Mouse (Mus musculus) T-helper 17 cell (primary cell): Measurements from ENCODE around the gene Dnah17.

Source experiments
- in situ Hi-C, 2 experiments: fragments of 300-600 bp; cut with MboI, MseI; formaldehyde crosslinking; loops; 1 replicate in 1 of 2; 2 replicates in 1 of 2; pipeline ENCODE4 v1.15.1; 2025; ENCODE audit warnings: high pct_unique_total_duplicates in 2 of 2

Dnah17 gene

DNA sequence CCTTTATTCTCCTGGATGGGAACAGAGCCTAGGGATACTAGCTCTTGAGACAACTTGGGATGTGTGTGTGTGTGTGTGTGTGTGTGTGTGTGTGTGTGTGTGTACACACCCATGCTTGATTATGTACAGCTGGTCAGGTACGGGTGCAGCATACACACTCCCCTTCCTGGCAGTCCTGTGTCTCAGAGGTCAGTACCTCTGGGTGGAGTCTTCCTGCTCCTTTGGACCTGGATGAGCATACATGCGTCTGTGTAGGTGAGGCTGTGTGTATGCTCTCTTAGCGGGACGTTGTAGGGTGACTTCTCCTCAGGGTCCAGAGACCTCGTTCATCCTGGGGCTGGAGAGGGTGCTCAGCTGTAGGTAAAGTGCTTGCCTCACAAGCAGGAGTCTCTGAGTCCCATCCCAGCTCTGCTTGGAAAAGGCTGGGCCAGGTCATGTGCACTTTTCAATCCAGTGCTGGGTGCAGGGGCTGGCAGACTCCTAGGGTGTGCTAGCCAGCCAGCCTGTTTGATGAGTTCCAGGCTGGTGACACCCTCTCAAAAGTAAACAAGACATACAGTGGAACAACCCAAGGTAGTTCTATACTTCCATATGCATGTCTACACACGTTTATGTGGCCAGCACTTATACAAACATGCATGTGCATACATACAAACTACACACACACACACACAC is 131.0 kb downstream of the Dnah17 start:
- in situ Hi-C loops: loop anchor here in 1 of 2 experiments (5.0 kb wide), 1 partner anchor 248 kb away; the partner anchor contains the start of gene Cyth1

DNA sequence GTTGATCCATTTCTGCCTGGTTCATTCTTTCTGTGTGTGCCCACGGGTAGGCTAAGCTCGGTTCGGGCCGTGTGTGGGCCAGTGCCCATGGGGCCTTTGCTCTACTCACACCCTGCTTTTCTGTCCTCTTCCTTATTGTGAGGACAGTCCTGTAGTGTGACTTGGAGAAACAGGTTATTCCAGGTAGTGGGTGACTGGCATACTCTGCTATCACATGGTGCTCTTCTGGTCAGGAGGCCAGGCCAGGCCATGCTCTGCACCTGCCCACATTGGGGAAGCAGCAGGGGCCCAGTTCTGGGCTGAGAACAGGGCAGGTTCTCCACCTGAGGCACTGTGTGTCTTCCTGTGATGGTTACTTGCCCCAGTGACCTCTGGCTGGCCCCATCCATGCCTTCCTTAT is 132.1 kb downstream of the Dnah17 start:
- in situ Hi-C loops: loop anchor here in 1 of 2 experiments (5.0 kb wide), 1 partner anchor 249 kb away; the partner anchor contains the start of gene Cyth1

DNA sequence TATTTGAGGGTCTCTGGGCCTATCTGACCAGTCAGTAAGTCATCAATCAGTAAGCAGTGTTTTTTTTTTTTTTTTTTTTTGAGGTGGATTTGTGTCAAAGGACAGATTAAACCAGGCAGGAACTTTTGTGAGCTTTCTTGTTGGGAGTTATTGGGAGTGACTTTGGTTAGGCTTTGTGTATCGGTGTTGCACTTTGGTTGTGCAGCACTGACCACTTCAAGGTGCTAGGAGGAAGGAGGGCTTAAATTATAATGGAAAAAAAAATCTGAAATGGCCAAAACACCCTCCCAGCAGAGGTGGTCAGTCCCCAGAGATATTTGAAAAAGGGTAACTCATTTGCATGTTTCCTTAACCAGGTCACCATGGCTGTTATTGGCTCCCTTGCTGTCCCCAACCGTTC is 133.3 kb downstream of the Dnah17 start:
- in situ Hi-C loops: loop anchor here in 1 of 2 experiments (5.0 kb wide), 1 partner anchor 250 kb away; the partner anchor contains the start of gene Cyth1

DNA sequence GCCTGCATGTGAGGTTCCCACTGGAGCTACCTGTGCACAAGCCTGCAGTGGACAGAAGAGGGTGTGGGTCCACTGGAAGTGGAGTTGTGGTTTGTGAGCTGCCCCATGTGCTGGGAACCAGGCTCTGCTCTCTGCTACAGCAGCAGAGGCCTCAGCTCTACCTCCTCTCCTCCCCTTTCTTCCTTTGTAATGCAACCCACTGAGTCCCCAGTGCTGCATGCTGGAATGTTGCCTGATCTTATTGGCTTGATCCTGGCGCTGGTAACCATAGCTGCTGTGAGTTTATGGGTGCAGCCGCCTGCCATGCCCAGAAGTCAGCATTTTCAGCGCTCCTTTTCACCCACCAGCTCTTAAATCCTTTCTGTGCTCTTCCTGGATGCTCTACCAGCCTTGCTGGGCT is 134.4 kb downstream of the Dnah17 start:
- in situ Hi-C loops: loop anchor here in 1 of 2 experiments (5.0 kb wide), 1 partner anchor 251 kb away; the partner anchor contains the start of gene Cyth1

DNA sequence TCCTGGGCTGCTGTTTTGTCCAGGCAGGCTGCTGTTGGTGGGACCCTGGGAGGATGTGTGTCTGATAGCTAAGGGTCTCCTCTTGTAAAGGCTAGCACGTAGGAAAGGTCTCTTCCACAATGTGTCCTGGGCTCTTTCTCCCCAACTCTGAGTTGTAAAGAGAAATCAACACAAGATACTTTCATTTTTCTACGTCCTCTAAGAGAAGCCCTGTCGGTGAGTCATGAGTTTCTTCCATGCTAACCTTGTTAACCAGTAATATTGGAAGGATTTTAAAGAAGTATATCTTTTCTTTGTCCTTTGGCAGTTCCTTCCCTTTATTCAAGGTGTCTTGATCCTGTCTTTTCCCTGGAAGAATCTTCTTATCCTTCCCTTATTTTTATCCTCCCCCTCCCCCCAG is 134.8 kb downstream of the Dnah17 start:
- in situ Hi-C loops: loop anchor here in 1 of 2 experiments (5.0 kb wide), 1 partner anchor 252 kb away; the partner anchor contains the start of gene Cyth1

DNA sequence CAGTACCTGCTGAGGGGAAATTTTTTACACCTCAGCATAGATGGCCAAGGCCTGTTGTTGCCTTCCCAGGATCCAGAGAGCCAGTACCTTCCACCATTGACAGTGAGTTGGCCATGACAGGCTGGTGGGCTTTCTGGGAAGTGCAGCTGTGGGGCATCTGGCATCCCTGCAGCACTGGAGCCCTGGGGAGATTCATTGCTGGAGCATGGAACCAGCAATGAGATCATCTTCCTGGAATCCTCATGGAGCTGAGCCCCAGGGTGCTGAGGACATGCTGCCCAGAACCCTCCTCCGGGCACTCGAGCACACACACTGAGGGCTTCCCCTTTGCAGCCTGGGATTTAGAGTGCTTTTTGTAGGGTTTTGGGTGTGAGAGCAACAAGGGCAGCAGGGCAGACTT is 135.2 kb downstream of the Dnah17 start:
- in situ Hi-C loops: loop anchor here in 1 of 2 experiments (5.0 kb wide), 1 partner anchor 252 kb away; the partner anchor contains the start of gene Cyth1

DNA sequence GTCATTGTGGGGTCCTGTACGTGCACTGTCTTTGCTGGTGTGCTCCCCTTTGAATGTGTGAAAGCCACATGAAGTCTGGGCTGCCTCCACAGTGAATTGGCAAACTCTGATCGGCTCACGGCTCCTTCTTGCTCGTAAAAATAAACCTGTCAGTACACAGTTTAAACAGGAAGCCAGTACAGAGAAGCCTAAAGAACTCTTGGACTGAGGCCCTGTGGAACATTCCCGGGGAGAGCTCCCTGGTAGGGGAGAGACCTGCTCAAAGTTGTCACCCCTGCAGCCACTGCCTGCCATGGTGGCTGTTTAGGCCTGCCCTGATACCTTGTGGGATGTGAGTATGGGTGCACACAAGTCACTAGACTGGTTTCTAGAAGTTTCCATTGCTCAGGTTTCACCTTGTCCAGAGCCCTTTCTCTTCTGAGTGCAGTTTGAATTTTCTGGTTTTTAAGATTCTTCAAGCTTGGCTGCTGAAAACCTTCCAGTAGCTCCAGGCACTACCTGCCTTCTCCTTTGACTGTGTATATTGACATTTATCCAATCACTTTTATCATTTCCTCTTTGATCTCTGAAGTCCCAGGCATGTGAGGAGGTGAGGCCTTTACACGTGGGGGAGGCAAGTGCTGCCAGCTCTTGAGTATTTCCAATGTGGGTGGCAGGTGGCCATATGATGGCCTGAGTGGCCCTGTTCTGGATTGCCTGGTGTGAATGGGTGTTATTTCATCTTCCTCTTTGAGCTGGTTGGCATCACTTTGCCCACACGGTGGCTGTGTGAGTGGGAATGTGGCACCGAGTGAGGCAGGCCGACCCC is 136.0 kb downstream of the Dnah17 start:
- in situ Hi-C loops: loop anchor here in 1 of 2 experiments (5.0 kb wide), 1 partner anchor 253 kb away; the partner anchor contains the start of gene Cyth1

DNA sequence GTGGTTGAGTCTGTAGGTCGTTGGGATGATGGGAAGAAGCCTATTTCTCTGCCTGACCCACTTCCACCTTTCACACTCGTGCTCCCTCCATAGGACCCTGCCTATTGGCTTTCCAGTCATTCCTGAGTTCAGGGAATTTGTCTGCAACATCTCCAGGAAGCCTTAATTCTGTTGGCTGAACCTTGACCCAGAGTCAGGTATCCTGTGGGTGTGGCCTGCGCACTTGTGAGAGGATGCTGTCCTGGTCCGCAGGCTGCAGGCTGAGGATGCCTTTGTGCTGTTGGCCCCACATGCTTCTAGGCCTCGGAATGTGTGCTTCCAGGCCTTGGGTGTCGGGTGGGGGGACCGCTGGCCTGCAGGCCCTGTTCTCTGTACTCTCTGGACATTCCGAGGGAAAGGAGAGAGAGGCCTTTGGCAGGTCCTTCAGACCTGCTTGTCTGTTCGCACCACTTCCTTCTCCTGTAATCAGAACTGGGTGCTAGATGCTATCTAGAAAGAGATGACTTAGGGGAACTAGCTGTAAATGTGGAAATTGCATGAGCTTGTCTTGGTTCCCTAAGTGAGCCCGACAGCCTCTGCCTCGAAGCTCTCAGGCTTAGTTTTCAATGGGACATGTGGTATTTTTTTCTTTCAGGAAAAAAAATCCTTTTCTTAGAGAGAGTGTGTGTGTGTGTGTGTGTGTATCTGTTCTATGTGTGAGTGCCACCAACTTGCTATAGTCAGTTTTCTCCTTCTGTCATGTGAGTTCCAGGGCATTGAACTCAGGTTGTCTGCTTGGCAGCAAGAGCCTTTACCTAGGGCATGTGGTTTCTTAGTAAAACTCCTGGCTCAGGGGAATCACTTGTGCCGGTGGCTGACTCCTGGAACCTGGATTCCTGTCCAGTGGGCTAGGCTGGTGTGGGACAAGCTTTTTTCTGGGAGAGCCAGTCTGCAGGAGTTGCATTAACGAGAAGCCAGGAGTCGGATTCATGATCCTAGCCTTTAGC is 137.0 kb downstream of the Dnah17 start:
- in situ Hi-C loops: no loop called here

DNA sequence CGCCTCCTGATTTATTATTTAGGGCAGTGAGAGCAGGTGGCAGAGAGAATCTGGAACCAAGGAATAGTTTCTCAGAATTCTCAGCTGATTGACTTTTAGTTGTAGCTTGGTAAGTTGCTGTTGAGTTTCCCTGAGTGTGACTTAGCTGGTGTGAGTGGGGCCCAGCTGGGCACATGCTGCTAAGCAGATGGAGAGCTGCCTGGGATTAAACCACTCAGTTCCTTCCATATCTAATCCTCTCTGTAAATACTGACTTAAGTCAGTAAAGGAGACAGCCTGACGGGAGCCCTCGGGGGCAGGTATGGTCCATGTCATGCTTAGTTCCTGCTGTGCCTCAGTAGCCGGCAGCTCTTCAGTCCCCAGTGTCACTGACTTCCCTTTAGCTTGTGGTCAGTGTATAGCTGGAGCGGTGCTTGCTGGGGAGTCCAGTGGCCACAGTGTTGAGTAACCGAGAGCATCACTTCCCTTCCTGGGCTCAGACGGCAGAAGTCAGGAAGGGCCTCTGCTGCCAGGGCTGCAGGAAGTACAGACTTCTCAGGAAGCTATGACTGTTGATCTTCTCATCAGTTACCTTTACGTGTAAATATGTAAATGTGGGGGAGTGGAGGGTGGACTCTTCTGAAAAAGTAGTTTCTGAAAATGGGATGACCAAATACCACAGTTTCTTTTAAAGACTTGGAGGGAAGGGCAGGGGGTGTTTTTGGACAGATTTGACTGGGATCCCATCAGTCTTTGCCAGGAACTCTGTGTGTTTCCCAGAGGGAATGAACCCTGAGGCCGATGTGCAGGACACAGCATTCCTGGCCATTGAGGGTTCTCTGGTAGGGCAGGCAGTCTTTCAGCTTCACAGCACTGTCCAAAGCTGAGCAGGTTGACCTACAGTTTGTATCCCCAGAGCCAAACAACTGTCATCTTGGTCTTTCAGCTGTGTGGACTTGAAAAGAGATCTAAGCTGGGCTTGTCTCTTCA is 138.6 kb downstream of the Dnah17 start:
- in situ Hi-C loops: no loop called here

DNA sequence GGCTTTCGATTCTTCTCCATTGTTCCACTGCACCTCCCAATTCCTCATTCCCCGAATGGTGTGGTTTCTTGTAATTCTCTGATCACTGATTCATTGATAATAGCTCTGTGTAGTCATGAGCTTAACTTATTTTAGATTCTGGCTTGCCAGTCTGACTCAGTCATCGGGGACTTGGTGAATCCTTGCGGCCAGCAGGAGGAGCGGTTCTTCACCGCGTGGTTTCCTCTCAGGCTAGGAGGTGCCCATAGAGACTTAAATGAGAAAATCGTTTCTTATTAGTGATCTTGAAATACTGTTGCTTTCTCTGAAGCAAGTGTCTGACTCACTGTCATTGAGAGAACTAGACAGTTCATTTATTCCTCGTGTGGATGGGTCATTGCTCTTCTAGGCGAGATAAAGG is 140.5 kb downstream of the Dnah17 start:
- in situ Hi-C loops: no loop called here

DNA sequence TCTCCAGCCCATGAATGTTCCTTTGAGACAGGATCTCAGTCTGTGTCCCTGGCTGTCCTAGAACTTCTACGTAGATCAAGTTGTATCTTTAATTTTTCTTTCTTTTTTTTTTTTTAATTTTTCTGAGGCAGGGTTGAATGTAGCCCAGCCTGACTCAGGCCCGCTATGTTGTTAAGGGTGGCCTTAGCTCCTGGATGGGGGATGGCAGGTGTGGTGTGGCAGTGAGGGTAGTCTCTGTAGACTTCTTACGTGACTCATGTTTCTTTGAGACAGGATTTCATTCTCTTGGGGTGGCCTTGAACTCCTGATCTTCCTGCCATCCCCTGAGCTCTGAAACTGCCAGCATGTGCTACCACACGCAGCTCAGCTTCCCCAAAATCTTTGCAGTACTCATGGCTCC is 141.2 kb downstream of the Dnah17 start:
- in situ Hi-C loops: no loop called here

DNA sequence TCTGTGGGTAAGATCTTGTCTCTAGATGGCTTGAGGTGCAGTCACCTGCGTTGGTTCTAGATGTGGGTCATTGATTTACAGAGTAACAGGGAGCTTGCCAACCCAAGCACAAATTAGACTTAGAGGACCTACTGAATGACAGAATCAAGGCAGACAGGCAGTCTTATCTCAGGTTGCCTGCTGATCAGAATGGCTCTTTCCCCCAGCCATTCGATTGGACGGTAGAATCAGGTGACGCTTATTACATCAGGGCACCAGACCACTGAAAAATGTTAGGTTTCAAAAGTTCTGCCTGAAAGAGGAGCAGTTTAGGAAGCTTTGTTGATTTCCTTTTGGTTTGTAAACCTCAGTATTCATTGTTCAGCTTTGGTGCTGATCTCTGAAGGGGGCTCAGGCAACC is 142.5 kb downstream of the Dnah17 start:
- in situ Hi-C loops: no loop called here

DNA sequence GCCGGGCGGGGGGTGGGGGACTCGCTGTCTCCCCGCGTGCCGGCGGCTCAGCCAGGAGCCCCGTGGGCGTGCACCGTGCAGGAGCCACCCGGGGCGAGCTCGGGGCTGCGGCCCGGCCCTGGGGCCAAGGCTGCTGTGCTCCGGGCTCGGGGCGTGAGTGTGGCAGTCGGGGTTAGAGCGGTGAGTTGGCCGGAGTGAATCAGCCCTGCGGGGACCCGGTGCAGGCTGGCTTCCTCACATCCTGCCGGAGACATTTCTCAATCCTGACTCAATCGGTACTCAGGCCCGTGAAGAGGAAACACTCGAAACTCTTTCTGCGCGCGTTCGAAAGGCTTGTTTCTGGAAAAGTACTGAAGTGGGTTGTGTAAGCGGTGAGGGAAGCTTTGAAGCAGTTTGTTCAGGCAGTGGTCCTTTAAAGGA is 143.4 kb downstream of the Dnah17 start:
- in situ Hi-C loops: no loop called here

DNA sequence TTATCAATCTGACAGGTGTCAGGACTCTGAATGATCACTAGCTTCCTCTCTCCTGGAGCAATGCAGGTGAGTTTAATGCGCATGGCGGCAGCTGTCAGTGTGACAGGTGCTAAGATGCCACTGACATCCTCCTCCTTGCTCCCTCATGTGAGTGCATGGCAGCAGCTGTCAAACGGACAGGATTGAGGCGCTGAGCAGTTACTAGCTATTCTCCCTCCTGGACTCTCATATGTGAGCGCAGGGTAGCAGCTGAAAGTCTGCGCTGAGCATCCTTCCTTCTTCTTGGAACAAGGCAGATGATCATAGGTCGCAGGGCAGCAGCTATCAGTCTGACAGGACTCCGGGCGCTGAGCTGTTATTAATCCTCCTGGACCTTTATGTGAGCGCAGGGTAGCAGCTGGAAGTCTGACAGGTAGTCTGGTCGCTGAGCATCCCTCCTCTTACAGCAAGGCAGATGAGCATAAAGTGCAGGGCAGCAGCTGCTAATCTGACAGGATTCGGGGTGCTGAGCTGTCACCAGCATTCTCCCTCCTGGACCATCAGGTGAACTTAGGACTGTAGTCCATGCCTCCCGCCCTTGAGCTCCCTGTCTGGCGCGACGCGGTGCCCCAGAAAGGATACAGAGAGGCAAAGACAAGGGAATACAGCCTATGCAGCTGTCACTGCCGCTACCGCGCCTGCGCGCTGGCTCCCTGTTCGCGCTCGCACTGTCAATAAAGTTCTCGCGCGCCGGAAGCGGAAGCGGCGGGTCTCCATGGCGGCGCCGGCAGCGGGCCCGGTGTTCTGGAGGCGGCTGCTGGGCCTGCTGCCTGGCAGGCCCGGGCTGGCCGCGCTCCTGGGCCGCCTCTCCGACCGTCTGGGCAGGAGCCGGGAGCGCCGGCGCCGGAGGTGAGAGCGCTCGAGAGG is 144.1 kb downstream of the Dnah17 start, which contains the start of gene Pgs1:
TSS of gene Pgs1 (plus strand) at position 167 of the 906 bp plus-strand sequence.
- in situ Hi-C loops: no loop called here

DNA sequence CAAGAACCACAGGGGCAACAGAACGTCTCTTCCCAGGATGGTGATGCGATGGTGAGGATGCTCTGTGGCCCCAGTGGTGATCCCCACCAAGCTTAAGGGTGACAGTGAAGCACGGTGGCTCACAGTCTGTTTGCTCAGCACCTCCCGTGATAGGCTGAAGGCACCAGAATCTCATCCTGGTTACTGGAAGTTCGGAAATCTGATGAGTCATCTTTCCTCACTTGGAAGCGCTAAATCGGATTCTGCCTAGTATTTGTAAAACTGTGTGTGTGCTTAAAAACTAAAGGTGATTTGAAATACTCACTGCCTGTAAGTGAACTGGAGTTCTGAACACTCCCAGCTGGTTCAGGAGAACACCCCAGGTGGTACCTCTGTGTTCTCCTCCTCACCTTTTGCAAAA is 146.7 kb downstream of the Dnah17 start:
- in situ Hi-C loops: no loop called here

DNA sequence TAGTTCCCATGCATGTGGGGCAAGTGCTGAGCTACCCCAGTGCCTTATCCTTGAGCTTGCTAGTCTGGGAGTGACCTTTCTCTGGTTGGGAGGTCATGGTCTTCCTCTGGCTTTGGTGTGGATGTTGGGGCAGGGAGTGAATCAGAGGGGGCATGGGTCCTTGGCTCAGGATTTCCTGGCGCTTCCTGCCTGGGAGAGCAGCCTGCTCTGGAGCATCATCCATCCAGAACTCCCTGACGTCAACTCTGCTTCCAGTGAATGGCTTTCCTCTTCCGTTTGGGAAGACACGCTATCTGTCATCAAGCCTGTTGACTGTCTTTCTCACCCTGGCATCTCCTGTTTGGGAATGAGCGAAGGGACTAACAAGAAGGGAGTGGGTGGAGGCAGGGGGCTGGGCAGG is 148.0 kb downstream of the Dnah17 start:
- in situ Hi-C loops: no loop called here

DNA sequence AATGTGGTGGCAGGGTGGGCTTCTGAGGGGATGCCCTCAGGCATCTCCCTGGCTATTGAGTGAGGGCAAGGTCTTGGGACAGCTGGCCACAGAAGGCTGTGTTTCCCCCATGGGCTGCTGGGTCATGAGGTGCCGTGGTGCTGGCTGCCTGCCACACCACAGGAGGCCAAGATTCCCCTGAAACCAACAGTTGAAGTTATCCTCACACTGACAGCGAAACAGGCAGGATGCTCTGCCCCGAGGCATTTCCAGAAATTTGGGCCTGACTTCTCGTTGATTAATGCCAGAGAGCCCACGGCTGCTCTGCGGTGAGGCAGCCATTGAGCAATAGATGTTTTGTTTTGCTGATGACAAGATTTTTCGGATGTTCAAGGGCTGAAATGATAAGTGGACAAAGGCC is 151.0 kb downstream of the Dnah17 start:
- in situ Hi-C loops: no loop called here

DNA sequence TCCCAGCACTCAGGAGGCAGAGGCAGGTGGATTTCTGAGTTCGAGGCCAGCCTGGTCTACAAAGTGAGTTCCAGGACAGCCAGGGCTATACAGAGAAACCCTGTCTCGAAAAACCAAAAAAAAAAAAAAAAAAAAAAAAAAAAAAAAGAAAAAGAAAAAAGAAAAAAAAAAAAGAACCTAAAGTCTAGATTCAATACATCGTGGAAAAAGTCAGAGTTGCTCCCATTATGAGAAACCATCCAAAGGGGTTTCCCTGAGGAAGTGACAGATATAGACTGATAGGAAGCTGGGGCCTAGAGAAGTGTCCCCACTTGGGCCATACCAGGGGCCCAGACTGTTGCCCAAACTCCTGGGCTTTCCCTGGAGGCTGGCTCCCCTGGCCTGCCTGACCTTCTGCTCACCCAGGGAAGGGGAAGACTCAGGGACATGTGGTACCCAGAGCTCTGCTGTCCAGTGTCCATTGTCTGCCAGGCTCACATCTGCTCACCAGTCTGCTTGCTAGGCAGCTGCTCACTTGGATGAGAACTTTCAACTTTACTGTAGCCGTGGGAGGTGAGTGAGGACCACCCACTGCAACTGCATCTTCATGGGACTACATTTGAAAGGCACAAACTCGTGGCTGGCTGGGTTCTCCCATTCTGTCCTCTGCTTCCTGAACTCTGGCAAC is 152.6 kb downstream of the Dnah17 start:
- in situ Hi-C loops: no loop called here
